Mouse (Mus musculus) ZHBTc4 (cell line): ENCODE measurements around the gene Taok2.
"Not testable (repeated sequence)": the region's sequence is repeated elsewhere in the genome, so short reads cannot be mapped to it uniquely, and the experiment has no call there.

Experiments used
- DNase-seq: peaks from one replicate; pipeline ENCODE4 v3.0.0-alpha.2; 2011; ENCODE audit warnings: low read depth, low spot score

Taok2 gene

DNA sequence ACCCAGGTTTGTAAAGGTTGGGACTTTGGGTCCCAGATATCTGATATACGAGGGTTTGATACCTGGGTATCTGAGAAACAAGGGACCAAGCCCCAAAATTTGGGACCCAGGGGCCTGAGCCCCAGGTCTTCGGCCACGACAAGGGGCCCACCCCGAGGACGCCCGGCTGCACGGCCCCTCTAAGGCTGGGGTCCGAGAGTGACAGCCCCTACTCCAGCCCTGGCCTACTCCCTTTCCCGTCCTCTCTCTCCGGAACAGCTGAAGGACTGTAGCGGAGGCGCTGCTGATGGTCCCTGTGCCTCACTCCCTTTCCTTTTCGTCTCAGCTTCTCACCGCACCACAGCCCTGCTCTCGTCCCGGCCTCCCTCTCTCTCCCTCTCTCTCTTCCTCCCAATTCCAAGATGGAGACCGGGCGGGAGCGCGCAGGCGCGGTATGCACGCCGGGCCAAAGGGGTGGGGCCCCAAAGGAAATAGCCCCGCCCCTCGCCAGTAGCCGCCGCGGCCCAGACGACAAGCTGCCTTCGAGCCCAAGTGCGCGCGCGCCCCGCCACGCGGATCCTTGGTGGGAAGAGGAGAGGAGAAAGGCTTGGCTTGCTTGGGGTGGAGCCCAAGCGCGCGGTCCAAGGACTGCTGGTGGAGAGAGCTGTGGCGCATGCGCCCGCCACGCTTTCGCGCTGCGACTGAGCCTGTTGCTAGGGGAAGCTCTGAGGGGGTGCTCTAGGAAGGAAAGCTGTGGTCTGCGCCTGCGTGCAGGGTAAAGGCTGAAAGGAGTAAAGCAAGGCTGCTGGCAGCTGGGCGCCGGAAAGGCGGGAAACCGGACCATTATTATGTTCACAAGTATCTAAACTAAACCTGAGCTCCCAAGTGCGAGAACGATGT lies at the start of gene Taok2:
Gene Taok2, minus strand, starts transcription at position 418 of the 879 bp plus-strand sequence.
- DNase-seq, result peak; percentile 100

DNA sequence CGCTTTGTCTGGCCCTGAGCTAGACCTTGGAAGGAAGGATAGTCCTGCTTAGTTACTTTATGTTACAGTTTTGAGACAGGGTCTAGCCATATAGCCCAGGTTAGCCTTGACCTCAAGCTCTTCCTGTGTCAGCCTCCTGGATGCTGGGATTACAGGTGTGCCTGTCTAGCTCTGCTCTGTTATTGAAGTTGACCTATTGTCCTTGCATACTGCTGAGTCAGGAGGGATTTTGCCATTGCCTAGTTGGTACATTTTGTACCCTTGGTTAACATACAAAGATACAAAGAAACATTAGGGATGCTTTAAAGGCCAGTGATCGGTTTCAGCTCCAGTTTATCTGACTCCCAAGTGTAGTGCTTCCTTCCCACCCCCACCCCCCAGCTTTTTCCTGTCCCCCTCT lies 48.1 kb upstream of the Taok2 start:
- DNase-seq, result no peak

GRCm38 (mm10) chr7:126929046-126929445 lies 44.5 kb upstream of the Taok2 start:
- no peak for DNase-seq

- DNase-seq, result peak; percentile 95
Observed at GRCm38 (mm10) chr7:126928384-126929037, 44.0 kb upstream of the Taok2 start, which contains the start of gene Kctd13. TSS of gene Kctd13 (plus strand) at chr7:126928879.

DNA sequence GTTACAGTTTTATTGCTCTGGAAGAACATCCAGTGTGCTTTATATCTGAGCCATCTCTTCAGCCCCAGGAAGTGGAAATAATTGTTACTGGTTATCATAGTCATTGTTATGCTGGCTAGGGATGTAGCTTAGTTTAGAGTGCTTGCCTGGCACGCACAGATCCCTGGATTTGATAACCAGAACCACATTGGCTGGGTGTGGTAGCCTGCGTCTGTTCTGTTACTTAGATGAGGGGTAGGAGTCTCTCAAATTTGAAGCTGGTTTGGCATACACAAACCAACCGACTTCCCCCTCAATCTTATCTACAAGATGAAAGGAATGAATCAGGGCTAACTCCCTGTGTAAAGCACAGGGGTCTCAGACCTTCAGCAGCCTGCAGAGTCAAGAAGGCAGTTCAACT lies 41.8 kb upstream of the Taok2 start:
- no peak for DNase-seq

DNA sequence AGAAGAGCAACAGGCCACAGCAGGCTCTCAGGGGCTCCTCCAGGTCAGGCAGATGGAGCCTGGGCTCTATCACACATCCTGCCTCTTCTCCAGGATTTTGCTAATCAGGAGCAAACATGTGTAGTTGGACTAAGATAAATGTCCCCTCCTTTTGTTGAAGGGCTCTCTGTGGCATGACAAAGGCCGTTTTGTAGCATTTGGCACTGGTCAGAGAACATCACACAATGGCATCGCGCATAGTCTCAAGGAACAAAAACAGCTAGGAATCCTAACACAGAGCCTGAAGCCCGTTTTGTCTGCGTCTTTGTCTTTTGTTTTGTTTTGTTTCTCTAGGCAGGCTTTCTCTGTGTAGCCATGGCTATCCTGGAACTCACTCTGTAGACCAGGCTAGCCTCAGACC lies 39.5 kb upstream of the Taok2 start:
- DNase-seq, result no peak

GRCm38 (mm10) chr7:126922624-126923060 lies 38.1 kb upstream of the Taok2 start, which contains the start of gene Tmem219:
TSS of gene Tmem219 (minus strand) at chr7:126922917.
- no peak for DNase-seq

GRCm38 (mm10) chr7:126921563-126921962 lies 37.1 kb upstream of the Taok2 start:
- no peak for DNase-seq

DNA sequence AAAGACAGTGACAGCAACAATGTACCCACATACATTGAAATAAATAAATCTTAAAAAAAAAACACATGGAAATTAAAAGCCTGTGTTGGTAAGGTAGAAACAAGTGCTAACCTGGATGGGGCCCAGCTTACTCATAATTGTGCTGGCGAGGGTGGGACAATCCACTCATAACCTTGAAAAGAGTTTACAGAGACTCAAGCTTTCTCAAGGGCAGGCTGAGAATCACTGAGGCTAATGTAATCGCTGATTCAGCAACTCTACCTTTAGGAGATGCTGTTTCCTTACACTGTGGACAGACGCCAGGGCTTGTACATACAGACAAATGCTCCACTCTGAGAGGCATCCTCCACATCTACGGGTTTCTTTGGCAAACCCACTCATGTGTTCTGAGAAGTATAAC lies 35.5 kb upstream of the Taok2 start:
- no peak for DNase-seq

DNA sequence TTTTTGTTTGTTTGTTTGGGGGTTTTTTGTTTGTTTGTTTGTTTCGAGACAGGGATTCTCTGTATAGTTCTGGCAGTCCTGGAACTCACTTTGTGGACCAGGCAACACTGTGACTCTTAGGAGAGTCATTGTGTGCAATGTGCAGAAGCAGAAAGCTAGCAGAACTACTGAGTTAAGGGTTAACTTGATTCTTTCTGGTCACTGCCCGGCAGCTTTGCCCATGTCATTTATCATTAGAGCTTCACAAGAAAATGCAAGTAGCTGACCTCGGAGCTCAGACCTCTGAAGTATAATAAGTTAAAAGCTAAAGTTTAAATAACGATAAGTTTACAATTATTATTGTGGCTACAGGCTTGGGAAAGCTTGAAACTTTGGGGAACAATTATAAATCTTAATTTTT lies 33.9 kb upstream of the Taok2 start:
- DNase-seq, result not testable (repeated sequence)

- DNase-seq, result no peak
Observed at GRCm38 (mm10) chr7:126914844-126915243, 30.3 kb upstream of the Taok2 start.

DNA sequence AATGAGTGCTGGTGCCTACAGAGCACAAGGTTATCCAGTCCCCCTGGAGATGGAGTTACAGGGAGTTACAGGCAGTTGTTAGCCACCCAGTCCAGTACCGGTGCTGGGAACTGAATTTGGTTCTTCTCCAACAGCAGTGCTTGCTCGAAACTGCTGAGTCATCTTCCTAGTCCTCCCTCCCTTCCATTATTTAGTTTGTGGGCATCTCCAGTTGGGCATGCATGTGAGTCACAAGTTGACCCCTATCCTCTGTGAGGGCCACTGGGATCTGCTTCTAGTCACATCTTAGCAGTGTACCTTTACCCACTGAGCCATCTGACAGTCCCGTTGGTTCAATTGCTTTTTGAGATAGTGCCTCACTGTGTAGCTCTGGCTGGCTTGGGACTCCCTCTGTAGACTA lies 21.1 kb upstream of the Taok2 start:
- DNase-seq, result no peak

DNA sequence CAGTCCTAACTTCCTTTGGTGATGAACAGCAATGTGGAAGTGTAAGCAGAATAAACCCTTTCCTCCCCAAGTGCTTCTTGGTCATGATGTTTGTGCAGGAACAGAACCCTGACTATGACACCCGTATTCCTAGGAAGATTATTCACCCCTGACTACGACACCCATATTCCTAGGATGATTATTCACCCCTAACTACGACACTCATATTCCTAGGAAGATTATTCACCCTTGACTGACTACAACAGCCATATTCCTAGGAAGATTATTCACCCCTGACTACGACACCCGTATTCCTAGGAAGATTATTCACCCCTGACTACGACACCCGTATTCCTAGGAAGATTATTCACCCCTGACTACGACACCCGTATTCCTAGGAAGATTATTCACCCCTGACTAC lies 15.3 kb upstream of the Taok2 start:
- not testable (repeated sequence) for DNase-seq

- DNase-seq, result peak; percentile 95
Observed at GRCm38 (mm10) chr7:126898102-126898990, 13.8 kb upstream of the Taok2 start.

DNA sequence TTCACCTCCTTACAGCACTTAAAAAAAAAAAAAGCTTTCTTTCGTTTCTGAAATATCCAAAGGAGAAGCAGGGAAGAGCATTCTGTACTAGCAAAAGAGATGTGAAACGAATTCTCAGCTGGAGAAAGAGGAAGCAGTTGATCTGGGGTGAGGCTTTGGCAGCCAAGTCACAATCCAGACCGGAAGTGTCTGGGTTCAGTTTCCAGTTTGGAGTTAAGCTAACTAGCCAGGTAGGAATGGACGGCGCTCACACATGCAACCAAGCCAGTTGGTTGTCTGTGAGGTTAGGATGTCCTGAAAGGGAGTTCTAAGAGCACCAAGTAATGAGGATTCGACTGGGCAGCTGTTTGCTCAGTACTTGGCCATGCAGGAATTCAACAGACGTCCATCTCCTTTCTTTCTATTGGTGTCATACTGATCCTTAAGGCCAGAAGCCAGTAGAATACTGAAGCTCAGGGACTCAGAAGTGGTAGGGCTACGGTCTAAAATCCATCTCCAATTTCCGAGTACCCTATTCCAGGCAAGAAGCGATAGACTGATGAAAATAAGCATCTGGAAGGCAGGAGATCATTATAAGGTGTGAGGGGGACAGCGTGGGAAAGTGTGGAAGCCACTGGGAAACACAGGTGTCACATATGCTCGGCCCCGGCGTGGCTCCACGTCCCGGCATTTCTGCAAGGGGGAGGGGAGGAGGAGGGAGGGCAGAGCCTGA lies 13.0 kb upstream of the Taok2 start:
- no peak for DNase-seq

- DNase-seq, result no peak
Observed at GRCm38 (mm10) chr7:126896912-126897311, 12.4 kb upstream of the Taok2 start.

- DNase-seq, result peak; percentile 63
Observed at GRCm38 (mm10) chr7:126888852-126889251, 4.3 kb upstream of the Taok2 start.

- no peak for DNase-seq
Observed at GRCm38 (mm10) chr7:126887281-126887680, 2.8 kb upstream of the Taok2 start.

GRCm38 (mm10) chr7:126883731-126884181 lies 747 bp downstream of the Taok2 start:
- no peak for DNase-seq

GRCm38 (mm10) chr7:126881040-126881439 lies 3.5 kb downstream of the Taok2 start:
- no peak for DNase-seq

- no peak for DNase-seq
Observed at GRCm38 (mm10) chr7:126877239-126877638, 7.3 kb downstream of the Taok2 start.
